In the genomic region with DNA sequence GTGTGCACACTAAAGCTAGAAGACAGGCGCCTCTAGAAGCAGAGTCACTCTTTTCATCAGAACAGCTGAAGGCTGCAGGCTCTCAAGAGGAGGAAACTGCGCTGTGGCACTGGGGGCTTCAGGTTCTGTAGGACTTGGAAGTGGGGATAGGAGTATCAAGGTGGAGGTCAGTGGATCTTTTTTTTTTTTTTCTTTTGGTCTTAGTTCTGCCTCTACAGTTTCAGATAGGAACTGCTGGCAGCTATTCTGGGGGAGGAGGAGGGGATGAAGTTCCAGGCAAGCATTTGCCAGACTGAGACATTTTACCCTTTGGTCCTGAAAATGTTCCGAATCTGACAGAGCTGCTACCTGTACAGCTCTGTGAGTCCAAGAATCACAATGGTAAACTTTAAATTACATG, we compare ENCODE assay signal across 32 mouse cellular contexts.
DNase-seq lines count a peak whose midpoint lies in the region; ATAC-seq and TF ChIP-seq lines count a peak whose summit lies in the region.
"Had no signal": no experiment of that assay in that cellular context is flagged by ENCODE, and none has a peak within 500 bp of the region (broad histone marks: within the 10 kb centered on the region; RNA-seq: fewer than 3 reads in every experiment).

No protein-coding gene starts in this region.

- WGBS in liver, postnatal 0 days (ENCODE audit: insufficient replicate concordance): 95% methylated on average over 3 of the region's 3 CpGs
- 94% methylated on average over 3 of the region's 3 CpGs for WGBS in liver, embryonic 11.5 days
- 84% methylated on average over 3 of the region's 3 CpGs for WGBS in bone marrow, adult 2 months

- no peak for TF ChIP-seq EP300 in liver, postnatal 0 days (IDR thresholded peaks at IDR 0.05; ENCODE audit: low read depth)

- H3K9ac ChIP-seq in liver, postnatal 0 days (replicated peaks): no peak overlapping the region
- H3K9ac ChIP-seq in liver, embryonic 11.5 days (ENCODE audit: low read depth, low read length): no peak overlapping the region
- H3K9ac ChIP-seq: embryonic facial prominence, embryonic 13.5 days; forebrain, embryonic 12.5 days; forebrain, embryonic 15.5 days; heart, embryonic 12.5 days; heart, embryonic 15.5 days; hindbrain, embryonic 14.5 days had no signal

- H3K9me3 ChIP-seq in liver, postnatal 0 days (ENCODE audit: low read length): no peaks in the 10 kb centered on the region
- no peaks in the 10 kb centered on the region for H3K9me3 ChIP-seq in liver, embryonic 11.5 days (ENCODE audit: control insufficient read depth, low read length)
- H3K9me3 ChIP-seq: embryonic facial prominence, embryonic 10.5 days; embryonic facial prominence, embryonic 13.5 days; forebrain, embryonic 12.5 days; forebrain, embryonic 15.5 days; G1E; heart, embryonic 12.5 days; heart, embryonic 15.5 days had no signal

- no peak overlapping the region for H3K27ac ChIP-seq in layer of hippocampus, adult 2 months
- peak overlapping the region; percentile 30; the same call in 1 of the 2 replicates for H3K27ac ChIP-seq in liver, postnatal 0 days (ENCODE audit: low read depth)
- no peak overlapping the region for H3K27ac ChIP-seq in liver, embryonic 11.5 days (ENCODE audit: low read depth, low read length)
- peak overlapping the region; percentile 67 for H3K27ac ChIP-seq in bone marrow, adult 2 months (ENCODE audit: control insufficient read depth, insufficient read depth, low read depth, low read length, poor library complexity)
- H3K27ac ChIP-seq: embryonic facial prominence, embryonic 10.5 days; embryonic facial prominence, embryonic 13.5 days; forebrain, embryonic 12.5 days; forebrain, embryonic 15.5 days; gastrocnemius, adult 2 months; heart, embryonic 15.5 days; hindbrain, embryonic 14.5 days; hindbrain, postnatal 0 days had no signal

- no peaks in the 10 kb centered on the region for H3K36me3 ChIP-seq in liver, postnatal 0 days (replicated peaks; ENCODE audit: insufficient read depth, low read length)
- H3K36me3 ChIP-seq in liver, embryonic 11.5 days (ENCODE audit: control insufficient read depth, insufficient read depth, low read length): no peaks in the 10 kb centered on the region
- H3K36me3 ChIP-seq: embryonic facial prominence, embryonic 10.5 days; embryonic facial prominence, embryonic 13.5 days; forebrain, embryonic 12.5 days; forebrain, embryonic 15.5 days; heart, embryonic 12.5 days; heart, embryonic 15.5 days had no signal

- no peak for TF ChIP-seq POLR2A in bone marrow, adult 2 months (IDR thresholded peaks at IDR 0.05; ENCODE audit: borderline replicate concordance, control insufficient read depth, low read depth, low read length)

- H3K27me3 ChIP-seq in liver, postnatal 0 days (ENCODE audit: insufficient read depth, low read length): no peaks in the 10 kb centered on the region
- H3K27me3 ChIP-seq in liver, embryonic 11.5 days (replicated peaks; ENCODE audit: control insufficient read depth, insufficient read depth, low read length): no peaks in the 10 kb centered on the region
- H3K27me3 ChIP-seq: embryonic facial prominence, embryonic 13.5 days; forebrain, embryonic 12.5 days; forebrain, embryonic 15.5 days; heart, embryonic 12.5 days; heart, embryonic 15.5 days; Patski had no signal

- H3K4me3 ChIP-seq in layer of hippocampus, adult 2 months: no peak overlapping the region
- H3K4me3 ChIP-seq in liver, postnatal 0 days (ENCODE audit: low read depth, low read length): no peak overlapping the region
- H3K4me3 ChIP-seq in liver, embryonic 11.5 days (ENCODE audit: low read depth, low read length): no peak overlapping the region
- H3K4me3 ChIP-seq in bone marrow, adult 2 months (replicated peaks; ENCODE audit: control insufficient read depth, low read depth, low read length): no peak overlapping the region
- H3K4me3 ChIP-seq: embryonic facial prominence, embryonic 10.5 days; embryonic facial prominence, embryonic 13.5 days; erythroblast, embryonic 14.5 days; forebrain, embryonic 12.5 days; forebrain, embryonic 15.5 days; gastrocnemius, adult 2 months; heart, embryonic 12.5 days; heart, embryonic 15.5 days had no signal

- no peaks in the 10 kb centered on the region for H3K4me1 ChIP-seq in liver, postnatal 0 days (ENCODE audit: insufficient read depth)
- no peaks in the 10 kb centered on the region for H3K4me1 ChIP-seq in liver, embryonic 11.5 days (replicated peaks; ENCODE audit: control insufficient read depth, insufficient read depth, low read length)
- peaks cover 2% of the 10 kb centered on the region; the same call in 1 of the 2 replicates for H3K4me1 ChIP-seq in bone marrow, adult 2 months (ENCODE audit: control insufficient read depth, insufficient read depth, low read length)
- H3K4me1 ChIP-seq: embryonic facial prominence, embryonic 10.5 days; embryonic facial prominence, embryonic 13.5 days; forebrain, embryonic 12.5 days; forebrain, embryonic 15.5 days; heart, embryonic 12.5 days; heart, embryonic 15.5 days had no signal

- TF ChIP-seq CTCF in layer of hippocampus, adult 2 months (conservative IDR thresholded peaks at IDR 0.05): peak; percentile 63
- no peak for TF ChIP-seq CTCF in liver, postnatal 0 days (IDR thresholded peaks at IDR 0.05; ENCODE audit: low read depth)
- TF ChIP-seq CTCF in bone marrow, adult 2 months (IDR thresholded peaks at IDR 0.05; ENCODE audit: control insufficient read depth, insufficient read depth, low read length): no peak

- H3K4me2 ChIP-seq in liver, postnatal 0 days (ENCODE audit: low read depth, low read length): no peak overlapping the region
- H3K4me2 ChIP-seq in liver, embryonic 11.5 days: no peak overlapping the region
- H3K4me2 ChIP-seq: embryonic facial prominence, embryonic 13.5 days; forebrain, embryonic 12.5 days; forebrain, embryonic 15.5 days; heart, embryonic 12.5 days; heart, embryonic 15.5 days; hindbrain, embryonic 14.5 days had no signal

- no peak for DNase-seq in layer of hippocampus, adult 2 months (ENCODE audit: low spot score in 2 of 2)
- no peak for DNase-seq in layer of hippocampus, adult 18-20 months (ENCODE audit: low spot score in 2 of 2)
- no peak for DNase-seq in liver, postnatal 0 days
- no peak for DNase-seq in liver, embryonic 11.5 days (ENCODE audit: low spot score)
- peak; percentile 37 for DNase-seq in thymus, postnatal 0 days (ENCODE audit: low spot score)
- DNase-seq in thymus, adult 18-20 months: no peak
- DNase-seq in ovary, postnatal 10 days (ENCODE audit: low spot score): no peak
- DNase-seq: adrenal gland, postnatal 10 days; adrenal gland, postnatal 36 days; cerebellum, adult 11 months; cerebellum, adult 2 months; cerebellum, postnatal 10 days; cerebellum, postnatal 36 days; embryo, embryonic 11 days; gastrocnemius, adult 2 months; gastrocnemius, postnatal 14 days; heart, adult 11 months; heart, postnatal 14 days; heart, postnatal 4 days had no signal

- 0 out of 2 replicates have a peak, but pooled peaks have one; percentile 12 for ATAC-seq in liver, postnatal 0 days
- no peak for ATAC-seq in liver, embryonic 11.5 days (replicated peaks; ENCODE audit: low FRiP score)
- ATAC-seq: CD4-positive, CD25-positive, alpha-beta regulatory T cell, adult 4 months; forebrain, embryonic 15.5 days; hindbrain, postnatal 0 days; Patski had no signal

Comparison
In these comparisons a context has a peak if more than half of its experiments do, and no peak if none do; other contexts are left out.
1. H3K27ac ChIP-seq: peak in liver, postnatal 0 days (single experiment) and bone marrow, adult 2 months (single experiment); none in layer of hippocampus, adult 2 months (single experiment) and liver, embryonic 11.5 days (single experiment).